Mouse (Mus musculus) right cerebral cortex, adult 2 months (tissue): Measurements from ENCODE around the gene Ccnb1ip1.
A peak's percentile ranks its signal among the peaks of the same experiment; 100 is the strongest.

Source experiments
- DNase-seq, 2 experiments: peaks; one replicate each; pipeline ENCODE4 v3.0.0; 2021 to 2022; ENCODE audit warnings: low spot score in 2 of 2

The Ccnb1ip1 gene

GRCm38 (mm10) chr14:50784391-50785250, 22.9 kb downstream of the Ccnb1ip1 start:
- no peak for DNase-seq

DNA sequence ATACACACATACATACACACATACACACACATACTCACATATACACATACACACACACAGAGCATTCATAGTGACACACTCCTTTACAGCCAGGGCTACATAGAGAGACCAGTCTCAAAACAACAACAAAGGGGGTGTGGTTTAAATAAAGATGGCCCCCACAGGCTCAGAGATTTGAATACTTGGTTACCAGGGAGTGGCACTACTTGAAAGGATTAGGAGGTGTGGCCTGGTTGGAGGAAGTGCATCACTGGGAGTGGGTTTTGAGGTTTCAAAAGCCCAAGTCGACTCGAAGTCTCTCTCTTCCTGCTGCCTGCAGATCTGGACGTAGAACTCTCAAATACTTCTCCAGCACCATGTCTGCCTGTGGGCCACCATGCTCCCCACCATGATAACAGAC, 25.4 kb downstream of the Ccnb1ip1 start:
- DNase-seq, result no peak

DNA sequence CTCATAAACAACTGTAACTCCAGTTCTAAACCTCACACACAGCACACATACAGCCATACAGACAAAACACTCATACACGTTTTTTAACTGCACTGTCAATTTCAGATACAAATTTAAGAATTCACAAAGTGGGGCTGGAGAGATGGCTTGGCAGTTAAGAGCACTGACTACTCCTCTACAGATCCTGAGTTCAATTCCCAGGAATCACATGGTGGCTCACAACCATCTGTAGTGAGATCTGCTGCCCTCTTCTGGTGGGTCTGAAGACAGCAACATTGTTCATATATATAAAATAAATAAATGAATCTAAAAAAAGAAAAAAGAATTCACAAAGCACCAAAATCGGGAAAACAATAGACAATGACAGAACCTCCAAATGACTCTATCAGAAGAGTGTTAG, 36.2 kb downstream of the Ccnb1ip1 start:
- DNase-seq, result peak; percentile 13 to 24

DNA sequence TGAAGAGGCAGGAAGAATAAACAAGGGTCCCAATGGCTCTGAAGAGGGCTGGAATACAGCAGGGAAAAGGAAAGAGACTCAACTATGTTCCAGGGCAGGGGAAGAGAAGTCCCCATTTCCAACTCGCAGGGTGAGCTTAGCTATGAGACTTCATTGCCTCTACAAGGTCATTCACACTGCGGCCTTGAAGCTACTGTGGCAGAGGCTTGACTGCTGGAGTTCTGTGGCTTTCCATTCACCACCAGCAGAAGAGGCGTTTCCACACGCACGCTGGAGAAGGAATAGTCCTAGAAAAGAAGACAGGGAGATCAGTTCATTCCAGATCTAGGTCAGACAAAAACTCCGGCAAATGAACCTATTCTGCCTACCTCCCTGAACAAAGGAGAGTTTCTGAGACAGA, 41.8 kb downstream of the Ccnb1ip1 start:
- DNase-seq, result no peak

GRCm38 (mm10) chr14:50758416-50759085, 49.0 kb downstream of the Ccnb1ip1 start:
- peak; percentile 43 to 47 for DNase-seq

- DNase-seq, result no peak
Observed at GRCm38 (mm10) chr14:50744994-50745393, 62.5 kb downstream of the Ccnb1ip1 start, which contains the start of gene Olfr749. Olfr749 (minus strand) TSS chr14:50745094.

DNA sequence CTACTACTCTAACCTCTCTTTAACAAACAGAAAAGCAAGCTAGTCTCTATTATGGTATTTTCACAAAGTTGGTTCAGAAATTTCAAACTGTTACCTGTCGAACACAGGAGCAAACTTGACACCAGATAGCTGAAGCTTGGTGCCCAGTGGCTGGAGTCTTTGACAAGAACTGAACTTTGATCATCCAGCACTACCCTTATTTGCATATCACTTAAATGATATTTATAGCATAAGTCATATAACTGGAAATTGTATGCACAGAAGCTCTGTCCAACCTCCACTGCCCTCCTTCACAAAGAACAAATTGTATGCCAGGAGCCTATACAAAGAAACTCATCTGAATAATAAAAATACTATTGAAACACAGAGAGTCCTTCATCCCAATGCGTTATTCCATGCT, 65.9 kb downstream of the Ccnb1ip1 start:
- no peak for DNase-seq

DNA sequence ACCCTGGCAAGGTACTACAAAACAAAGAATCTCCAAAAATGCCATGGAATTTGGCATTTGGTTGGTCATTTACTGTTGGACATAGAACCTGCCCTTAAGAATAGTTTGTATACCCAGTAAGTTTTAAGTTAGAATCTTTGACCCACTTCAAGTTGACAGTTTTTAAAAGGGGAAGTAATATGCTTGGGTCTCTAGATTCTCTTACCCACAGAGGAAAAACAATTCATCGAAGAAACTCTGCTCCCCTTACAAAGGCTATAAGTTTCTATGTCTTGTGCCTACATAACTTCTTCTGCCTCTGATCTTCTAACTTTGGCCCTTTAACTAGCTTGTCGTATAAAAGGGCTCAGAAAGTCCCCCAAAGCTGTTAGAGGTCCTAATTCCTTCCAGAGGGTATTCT, 67.2 kb downstream of the Ccnb1ip1 start:
- no peak for DNase-seq
